Mouse (Mus musculus) mouse embryonic stem cell (cell line): ENCODE data around the gene Cnot10.

ENCODE experiments used
- in situ Hi-C, 2 experiments: fragments of 300-500 bp; cut with MboI; formaldehyde crosslinking; loops; 1 replicate in 1 of 2; 3 replicates in 1 of 2; pipeline ENCODE4 v1.14.3; 2019 to 2020; ENCODE audit warnings: low sequenced_read_pairs in 2 of 2, low pct_unique_long_range_greater_than_20kb in 1 of 2, mixed read lengths in 1 of 2; ENCODE audit not compliant: unreplicated experiment in 1 of 2

The Cnot10 gene

DNA sequence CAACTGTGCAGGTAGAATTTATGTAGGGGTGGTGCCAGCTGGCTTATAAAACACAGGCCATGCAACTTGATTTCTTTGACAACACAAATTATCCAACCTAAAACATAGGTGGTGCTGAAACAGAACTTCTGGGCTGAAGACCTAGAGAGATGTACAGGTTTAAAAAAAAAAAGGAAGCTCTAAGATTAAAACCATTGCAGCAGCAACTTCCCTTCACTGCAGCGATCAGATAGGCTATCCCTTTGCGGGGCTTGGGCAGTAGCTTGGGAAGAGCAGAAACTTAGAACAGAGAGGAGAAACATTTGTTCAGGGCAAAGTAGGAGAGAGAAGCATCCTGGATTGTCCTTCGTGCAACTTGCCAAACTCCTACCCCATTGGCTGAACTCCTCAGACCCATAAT, 16.7 kb upstream of the Cnot10 start:
- in situ Hi-C loops = no loop called here

DNA sequence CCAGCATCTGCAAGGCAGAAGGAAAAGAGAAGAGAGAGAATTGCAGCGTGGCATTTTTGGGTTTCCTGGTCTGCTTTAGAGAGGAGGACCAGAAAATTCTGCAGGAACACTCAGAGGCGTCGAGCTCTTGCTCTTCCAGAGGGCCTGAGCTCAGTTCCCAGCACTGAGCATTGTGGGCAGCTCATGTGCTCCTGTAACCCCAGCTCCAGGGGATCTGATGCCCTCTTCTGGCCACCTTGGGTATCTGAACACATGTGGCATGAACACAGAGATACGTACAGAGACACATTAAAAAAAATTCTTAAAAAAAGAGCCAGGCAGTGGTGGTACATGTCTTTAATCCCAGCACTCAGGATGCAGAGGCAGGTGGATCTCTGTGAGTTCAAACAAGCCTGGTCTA, 15.4 kb upstream of the Cnot10 start:
- in situ Hi-C loops = no loop called here

DNA sequence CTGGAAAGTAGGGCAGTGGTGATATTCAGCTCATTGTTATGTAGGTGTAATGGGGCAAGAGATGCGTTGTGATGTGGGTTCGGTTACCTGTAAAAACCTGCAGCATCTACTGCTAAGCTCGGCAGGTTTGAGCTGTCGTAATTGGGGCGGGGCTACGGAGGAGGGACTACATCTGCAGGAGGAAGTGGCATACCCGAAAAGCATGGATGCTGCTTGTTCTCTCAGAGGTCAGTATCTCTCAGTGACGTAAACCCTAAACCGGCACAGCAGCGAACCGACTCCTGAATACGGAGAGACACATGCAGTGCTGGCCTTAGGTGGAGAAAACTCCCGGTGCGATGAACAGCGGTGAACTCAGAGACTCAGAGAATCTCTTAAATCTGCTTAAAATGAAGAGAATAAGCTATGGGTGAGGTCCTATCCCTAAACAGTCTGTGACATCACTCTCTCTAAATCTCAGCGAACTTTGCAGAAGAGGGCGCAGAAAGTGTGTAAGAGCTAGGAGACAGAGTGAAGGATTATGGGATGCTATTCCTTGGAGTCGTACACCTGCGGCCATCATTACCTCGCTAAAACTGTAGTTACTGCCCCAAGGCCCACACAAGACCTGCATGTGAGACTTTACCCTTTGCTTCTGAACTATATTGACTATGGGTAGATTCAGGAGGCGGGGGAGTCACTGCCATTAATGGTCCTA, 11.1 kb upstream of the Cnot10 start:
- in situ Hi-C loops = no loop called here

DNA sequence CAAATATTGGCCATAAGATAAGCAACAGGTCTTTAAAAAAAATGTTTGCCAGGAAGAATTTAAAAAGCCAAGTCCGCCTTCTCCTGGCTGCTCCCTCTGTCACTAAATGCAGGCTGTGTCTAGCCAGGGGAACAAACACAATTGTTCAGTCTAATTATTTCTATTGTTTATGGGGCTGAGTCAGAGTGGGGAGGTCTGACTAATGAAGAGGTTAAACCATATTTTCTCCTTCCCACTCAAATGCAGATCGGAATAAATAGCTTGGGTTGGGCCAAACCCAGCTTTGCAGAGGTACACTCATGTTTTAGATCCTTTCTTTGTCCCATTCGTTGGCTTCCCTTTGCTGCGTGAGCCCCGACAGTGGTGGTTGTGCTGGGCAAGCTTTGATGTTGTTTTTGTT, 9.4 kb upstream of the Cnot10 start:
- in situ Hi-C loops = loop anchor here in 1 of 2 experiments (5.0 kb wide), 1 partner anchor 98 kb away; no protein-coding TSS in a partner anchor

DNA sequence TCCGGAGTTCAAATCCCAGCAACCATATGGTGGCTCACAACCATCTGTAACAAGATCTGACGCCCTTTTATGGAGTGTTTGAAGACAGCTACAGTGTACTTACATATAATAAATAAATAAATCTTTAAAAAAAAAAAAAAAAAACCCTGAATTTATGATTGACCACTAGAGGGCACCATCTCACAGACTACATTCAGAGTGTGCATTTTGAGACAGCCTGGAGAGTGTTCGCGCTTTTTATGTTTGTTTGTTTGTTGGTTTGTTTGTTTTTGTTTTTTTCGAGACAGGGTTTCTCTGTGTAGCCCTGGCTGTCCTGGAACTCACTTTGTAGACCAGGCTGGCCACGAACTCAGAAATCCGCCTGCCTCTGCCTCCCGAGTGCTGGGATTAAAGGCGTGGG, 8.5 kb upstream of the Cnot10 start:
- in situ Hi-C loops = loop anchor here in 1 of 2 experiments (5.0 kb wide), 1 partner anchor 99 kb away; no protein-coding TSS in a partner anchor

DNA sequence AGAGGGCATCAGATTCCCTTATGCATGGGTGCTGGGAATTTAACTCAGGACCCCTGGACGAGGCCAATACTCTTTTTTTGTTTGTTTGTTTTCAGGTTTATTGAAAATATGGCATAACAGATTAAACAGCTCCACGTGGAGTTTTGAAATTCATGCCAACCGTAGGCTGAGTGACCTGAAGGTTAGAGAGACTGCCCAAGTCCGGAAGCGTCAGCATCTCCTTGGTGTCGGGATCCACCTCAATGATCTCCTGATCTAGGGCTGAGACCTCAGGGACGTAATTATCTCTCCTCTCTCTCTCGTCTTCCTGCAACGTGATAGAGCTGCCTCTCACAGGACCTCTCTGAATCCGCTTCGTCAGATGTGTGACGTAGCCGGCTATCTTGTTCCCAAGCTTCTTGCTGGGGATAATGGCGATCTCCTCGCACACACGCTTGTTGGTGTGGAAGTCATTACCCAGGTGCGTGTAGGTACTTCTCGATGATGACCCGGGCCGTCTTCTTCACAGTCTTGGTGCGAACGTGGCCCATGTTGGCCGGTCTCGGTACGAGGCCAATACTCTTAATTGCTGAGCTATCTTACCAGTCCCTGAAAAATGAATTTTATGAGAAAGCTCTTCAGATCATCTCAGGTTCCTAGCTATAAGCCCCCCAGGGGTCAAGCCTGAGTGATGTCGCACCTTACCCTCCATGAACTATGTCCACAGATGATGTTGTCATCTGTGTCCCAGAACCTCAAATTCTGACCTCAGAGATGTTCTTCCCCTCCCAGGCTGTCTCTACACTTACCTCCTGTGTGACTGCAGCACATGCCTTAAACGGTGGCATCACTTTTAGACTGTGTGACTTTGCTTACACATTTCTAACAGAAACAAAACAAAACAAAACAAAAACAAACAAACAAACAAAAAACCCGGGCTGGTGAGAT, 7.8 kb upstream of the Cnot10 start:
- in situ Hi-C loops = loop anchor here in 1 of 2 experiments (5.0 kb wide), 1 partner anchor 100 kb away; no protein-coding TSS in a partner anchor

DNA sequence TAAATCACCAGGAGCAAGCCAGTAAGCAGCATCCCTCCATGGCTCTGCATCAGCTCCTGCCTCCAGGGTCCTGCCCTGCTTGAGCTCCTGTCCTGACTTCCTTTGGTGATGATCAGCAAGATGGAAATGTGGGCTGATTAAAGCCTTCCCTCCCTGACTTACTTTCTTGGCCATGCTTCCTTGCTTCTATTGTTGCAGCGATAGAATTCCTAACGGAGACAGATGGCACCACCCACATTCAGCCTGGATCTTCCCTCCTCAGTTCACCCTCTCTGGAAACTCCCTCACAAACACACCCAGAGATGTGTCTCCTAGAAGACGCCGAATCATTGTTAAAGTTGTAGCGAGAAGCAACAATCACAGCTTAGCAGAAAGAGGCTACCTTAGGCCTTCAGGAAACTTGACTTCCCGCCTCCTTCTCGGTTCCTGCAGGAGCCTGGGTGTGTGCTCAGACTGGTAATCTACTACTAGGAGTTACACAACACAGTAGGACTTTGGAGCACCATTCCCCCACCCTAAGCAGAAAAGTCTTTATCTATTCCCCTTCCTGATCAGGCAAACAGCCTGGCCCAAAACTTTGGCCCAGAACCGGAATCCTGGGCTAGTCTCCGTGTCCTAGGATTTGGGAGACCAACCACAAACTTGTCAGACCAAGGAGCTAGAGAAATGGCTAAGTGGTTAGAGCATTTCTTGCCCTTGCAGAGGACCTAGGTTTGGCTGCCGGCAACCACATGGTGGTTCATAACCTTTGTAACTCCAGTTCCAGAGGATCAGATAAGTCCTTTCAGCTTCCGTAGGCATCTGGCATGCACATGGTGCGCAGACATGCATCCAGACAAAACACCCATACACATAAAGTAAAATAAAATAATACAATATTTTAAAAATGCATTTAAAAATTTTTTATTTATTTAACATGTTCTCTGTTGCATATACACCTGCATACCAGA, 6.8 kb upstream of the Cnot10 start:
- in situ Hi-C loops = loop anchor here in 1 of 2 experiments (5.0 kb wide), 1 partner anchor 100 kb away; no protein-coding TSS in a partner anchor

DNA sequence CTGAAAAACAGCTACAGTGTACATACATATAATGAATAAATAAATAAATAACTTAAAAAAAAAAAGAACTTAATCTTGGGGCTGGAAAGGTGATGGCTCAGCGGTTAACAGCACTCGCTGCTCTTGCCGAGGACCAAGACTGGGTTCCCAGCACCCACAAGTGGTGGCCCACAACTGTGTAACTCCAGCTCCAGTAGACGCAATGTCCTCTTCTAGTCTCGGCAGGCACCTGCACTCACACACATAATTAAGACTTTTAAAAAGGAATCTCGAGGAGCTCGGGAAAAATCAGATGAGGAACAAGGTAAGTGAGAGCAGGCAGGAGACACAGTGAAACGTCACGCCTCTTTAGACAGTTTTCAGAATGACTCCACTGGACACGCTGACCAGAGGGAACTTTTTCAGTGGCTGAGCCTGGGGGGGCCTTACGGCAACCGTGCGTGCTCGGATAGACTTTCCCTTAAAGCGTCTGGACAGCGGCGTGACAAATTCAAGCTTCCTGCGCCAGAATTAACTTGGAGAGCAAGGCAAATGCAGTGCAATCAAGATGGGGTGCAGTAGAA, 717 bp downstream of the Cnot10 start:
- in situ Hi-C loops = no loop called here

DNA sequence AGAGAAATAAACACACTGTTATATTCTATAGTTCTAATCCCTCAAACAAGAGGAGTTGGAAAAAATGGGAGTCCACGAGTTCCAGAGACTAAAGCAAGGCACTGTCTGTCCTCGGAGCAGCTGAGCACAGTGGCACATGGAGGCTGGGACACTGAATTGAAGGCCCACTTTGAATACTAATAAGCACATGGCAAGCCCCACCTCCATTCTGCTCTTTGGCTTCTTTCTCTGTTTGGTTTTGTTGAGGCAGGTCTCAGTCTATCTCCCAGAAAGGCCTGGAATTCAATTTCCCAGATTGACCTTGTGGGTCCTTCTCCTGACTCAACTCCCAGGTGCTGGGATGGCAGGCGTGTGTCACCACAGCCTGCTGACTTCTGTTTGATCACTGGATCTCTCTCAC, 3.2 kb downstream of the Cnot10 start:
- in situ Hi-C loops = no loop called here

DNA sequence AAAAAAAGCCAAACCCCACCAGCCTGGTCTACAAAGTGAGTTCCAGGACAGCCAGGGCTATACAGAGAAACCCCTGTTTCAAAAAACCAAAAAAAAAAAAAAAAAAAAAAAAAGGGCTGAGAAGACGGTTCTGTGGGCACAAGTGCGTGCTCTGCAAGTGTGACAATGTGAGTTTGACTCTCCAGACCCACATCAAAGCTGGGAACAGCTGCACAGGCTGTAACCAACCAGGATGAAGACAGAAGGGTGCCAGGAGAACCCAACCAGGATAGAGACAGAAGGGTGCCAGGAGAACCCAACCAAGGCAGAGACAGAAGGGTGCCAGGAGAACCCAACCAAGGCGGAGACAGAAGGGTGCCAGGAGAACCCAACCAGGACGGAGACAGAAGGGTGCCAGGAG, 3.8 kb downstream of the Cnot10 start:
- in situ Hi-C loops = no loop called here

DNA sequence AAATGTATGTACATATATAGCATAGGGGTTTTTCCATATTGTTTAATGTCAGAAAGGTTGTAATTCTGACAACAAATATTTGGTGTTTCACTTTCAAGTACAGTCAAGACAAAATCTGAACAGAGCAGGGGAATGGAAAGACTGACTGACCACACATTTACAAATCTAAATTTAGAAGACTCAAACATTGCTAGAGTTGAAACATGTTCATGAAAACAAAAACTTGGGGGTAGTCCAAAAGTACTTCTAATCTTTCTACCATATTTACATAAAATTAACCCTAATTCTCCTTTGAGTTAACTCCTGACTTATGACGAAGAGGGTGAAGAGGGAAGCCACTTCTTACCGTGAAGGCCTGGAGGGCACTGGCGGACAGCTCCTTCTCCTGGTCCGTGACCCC, 7.7 kb downstream of the Cnot10 start:
- in situ Hi-C loops = no loop called here

DNA sequence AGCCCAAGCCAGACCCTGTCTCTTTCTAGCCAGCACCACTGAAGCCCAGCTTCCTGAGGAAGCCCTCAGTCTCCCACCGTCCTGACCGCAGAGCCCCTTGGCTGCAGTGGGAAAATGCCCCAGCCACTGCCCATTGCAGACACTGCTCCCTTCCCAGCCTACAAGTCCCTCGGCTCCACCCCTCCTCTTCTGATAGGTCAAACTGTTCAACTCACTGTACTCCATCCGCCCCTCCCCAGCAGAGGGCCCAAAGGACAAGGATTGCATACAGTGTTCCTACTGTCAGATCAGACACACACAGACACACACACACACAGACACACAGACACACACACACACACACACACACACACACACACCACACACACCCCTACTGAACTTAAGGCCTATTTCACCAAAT, 13.3 kb downstream of the Cnot10 start:
- in situ Hi-C loops = no loop called here

DNA sequence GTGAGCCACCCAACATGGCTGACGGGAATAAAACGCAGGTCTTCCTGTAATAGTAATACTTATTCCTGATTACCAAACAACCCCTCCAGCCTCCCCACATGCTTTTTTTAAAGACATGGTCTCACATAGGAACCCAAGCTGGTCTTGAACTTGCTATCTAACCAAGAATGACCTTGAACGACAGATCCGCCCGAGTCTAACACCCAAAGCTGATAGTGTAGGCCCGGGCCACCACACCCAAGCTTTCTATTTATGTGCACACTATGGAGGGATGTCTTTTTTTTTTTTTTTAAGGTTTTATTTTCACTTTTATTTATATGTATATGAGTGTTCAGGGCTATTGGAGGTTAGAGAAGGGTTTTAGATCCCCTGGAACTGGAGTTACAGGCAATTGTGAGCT, 15.8 kb downstream of the Cnot10 start:
- in situ Hi-C loops = no loop called here

DNA sequence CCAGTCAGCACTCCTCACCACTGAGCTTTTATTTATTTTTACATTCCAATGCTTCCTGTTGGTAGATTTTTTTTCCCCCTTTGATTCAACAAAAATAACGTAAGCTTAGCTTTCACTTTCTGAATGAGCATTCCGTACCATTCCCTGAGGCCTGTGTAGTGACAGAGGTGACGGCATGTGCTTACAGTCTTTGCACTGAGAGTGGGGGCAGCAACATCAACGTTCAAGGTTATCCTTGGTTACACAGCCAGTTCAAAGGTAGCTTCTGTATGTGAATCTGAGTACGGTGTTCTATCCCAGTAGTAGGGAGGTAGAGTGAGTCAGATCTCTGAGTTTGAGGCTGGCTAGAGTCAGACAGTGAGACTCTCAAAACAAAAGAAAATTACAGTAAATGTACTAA, 18.8 kb downstream of the Cnot10 start:
- in situ Hi-C loops = no loop called here

DNA sequence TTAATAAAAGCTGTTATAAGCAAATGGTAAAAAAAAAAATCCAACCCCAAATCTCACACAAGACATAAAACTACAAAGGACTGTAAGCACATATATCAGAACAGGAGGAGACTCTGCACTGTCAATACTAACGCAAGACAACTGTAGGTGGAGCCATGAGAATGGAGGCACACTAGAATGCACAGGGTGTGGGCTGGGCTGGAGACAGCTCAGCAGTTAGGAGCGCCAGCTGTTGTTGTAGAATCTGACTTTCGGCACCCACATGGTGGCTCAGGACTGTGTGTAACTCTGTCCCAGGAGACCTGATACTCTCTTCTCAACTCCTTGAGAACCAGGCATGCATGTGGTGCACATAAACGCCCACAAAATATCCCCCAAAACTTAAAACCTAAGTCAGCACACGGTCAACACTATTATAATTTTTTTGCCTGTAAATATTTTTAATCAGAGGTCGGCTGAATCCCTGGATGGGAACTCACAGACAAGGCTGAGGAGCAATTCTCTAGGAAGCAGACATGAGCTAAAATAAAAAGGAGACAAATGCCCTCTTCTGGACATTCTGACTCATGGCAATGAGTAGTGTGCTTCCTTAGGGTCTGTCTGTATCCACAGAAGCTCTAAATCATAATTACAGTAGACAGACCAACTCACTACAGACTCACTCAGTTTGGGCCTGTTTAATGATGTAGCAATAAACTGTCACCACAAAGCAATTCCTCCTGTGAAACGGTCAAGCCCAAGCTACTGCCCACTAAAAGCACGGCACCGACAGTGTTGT, 25.6 kb downstream of the Cnot10 start:
- in situ Hi-C loops = no loop called here

DNA sequence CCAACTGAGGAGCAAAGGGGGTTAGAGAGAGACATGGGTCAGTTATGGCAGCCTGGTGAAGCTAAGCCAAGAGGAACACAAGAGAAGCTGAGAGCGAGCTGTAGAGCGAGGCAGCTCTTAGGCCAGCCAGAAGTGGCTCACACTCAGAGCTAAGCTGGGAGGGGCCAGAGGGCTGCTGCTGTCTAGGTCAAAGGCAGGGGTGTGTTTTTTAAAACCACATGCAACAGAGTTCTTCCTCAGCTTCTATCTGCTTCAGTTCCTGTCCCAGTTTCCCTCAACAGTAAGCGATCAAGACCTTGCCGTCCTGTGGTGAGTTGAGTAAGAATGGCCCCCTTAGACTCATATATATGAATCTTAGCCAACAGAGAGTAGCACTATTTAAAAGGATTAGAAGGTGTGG, 27.0 kb downstream of the Cnot10 start:
- in situ Hi-C loops = no loop called here

DNA sequence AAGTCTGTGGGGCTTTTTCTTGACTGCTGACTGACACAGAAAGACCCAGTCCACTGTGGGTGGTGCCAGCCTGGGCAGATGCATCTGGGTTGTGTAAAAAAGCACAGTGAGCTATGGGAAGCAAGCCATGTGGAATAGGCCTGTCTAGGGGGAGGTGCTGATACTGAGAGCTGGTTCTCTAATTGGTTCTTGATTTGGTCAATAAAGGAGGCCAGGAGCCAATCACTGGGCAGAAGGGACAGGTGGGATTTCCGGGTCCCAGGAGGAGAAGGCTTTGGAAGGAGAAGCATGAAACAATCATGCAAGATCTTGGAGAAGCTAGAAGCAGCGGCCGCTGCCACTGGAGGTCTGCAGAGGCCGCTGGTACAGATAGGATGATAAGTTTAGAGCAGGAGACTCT, 27.4 kb downstream of the Cnot10 start:
- in situ Hi-C loops = no loop called here

DNA sequence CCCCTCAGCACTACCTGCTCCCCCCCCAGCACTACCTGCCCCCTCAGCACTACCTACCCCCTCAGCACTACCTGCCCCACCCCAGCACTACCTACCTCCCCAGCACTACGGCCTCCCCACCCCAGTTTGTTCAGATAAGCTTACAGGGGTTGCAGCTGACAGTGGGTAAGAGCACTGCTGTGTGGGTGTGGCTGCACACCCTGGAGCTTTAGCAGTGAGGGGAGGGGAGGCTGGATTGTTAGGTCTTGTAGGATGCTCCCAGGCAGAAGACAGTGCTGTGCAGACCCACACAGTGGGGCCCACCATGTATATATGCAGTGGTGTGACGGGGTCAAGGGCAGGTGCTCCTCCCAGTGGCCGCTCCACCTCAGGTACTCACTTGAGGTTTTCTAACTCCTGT, 29.7 kb downstream of the Cnot10 start:
- in situ Hi-C loops = no loop called here
